Mouse (Mus musculus) G1E (cell line): ENCODE measurements around the gene Plekhf1. TPM values are rescaled to one million over a fixed set of nuclear protein-coding genes. Genes with fewer than 3 reads are reported as not detected.

Experiments used
- ATAC-seq: 2 replicates; pipeline ENCODE4 v1.8.0; 2016; ENCODE audit warnings: mild to moderate bottlenecking; ENCODE audit not compliant: insufficient number of reproducible peaks, poor library complexity, low FRiP score, severe bottlenecking; ENCODE audit errors: extremely low read depth
- DNase-seq: peaks from one replicate; pipeline ENCODE4 v3.0.0; 2012; ENCODE audit warnings: low spot score
- H3K27me3 ChIP-seq: 2 replicates; pipeline ENCODE4 v1.6.1; 2012; ENCODE audit warnings: mild to moderate bottlenecking, low read length, inconsistent platforms; ENCODE audit not compliant: insufficient read depth
- H3K36me3 ChIP-seq: replicated peaks from 2 replicates; pipeline ENCODE3; 2012; ENCODE audit warnings: mild to moderate bottlenecking, inconsistent platforms
- H3K4me1 ChIP-seq: 2 replicates; pipeline ENCODE4 v1.6.1; 2012; ENCODE audit warnings: low read depth, low read length, inconsistent platforms, mixed read lengths; ENCODE audit not compliant: insufficient read depth
- H3K4me3 ChIP-seq: 2 replicates; pipeline ENCODE4 v1.5.1; 2012; ENCODE audit warnings: low read depth, mild to moderate bottlenecking, inconsistent platforms, low read length, moderate library complexity, mixed read lengths
- H3K9me3 ChIP-seq: replicated peaks from 2 replicates; pipeline ENCODE4 v1.6.1; 2012; ENCODE audit warnings: inconsistent platforms
- CTCF ChIP-seq: IDR thresholded peaks from 2 replicates; pipeline ENCODE4 v1.5.1; 2012; ENCODE audit warnings: low read depth, low read length, inconsistent platforms, mixed read lengths
- GATA1 ChIP-seq: IDR thresholded peaks from 2 replicates; pipeline ENCODE4 v1.6.1; 2012; ENCODE audit warnings: borderline replicate concordance, low read length, inconsistent platforms, mixed read lengths
- GATA2 ChIP-seq: IDR thresholded peaks from 2 replicates; pipeline ENCODE4 v1.6.1; 2012; ENCODE audit warnings: low read depth, low read length, inconsistent platforms, borderline replicate concordance
- POLR2AphosphoS5 ChIP-seq: IDR thresholded peaks from 2 replicates; pipeline ENCODE4 v1.6.1; 2012; ENCODE audit warnings: low read depth, low read length, inconsistent platforms; ENCODE audit not compliant: insufficient replicate concordance
- TAL1 ChIP-seq: conservative IDR thresholded peaks from 2 replicates; pipeline ENCODE4 v1.6.1; 2012; ENCODE audit warnings: low read depth, low read length, inconsistent platforms, mixed read lengths
- polyA plus RNA-seq: library from polyadenylated mRNA; stranded (reverse); fragments of >175 nt; gene quantifications from 2 replicates; pipeline ENCODE4 v1.2.3, GENCODE M21; 2012
- total RNA-seq, 2 experiments: library from RNA; stranded (forward) in 1 of 2; stranded (reverse) in 1 of 2; fragments of 200-1000 nt in 1 of 2; fragments of >200 nt in 1 of 2; fragmentation: Nextera tagmentation in 1 of 2; gene quantifications; 2 replicates each; pipeline ENCODE4 v1.2.3; 2014 to 2017

Gene Plekhf1
- total and polyA plus RNA-seq, 3 experiments, result 0.60 to 1.2 (median 0.93) TPM

- ATAC-seq, result no peak
- Histone ChIP-seq H3K4me1 (peaks cover 6% of the 10 kb centered on the region), H3K36me3 (peaks cover 4% of the 10 kb centered on the region), H3K27me3 (peaks cover 7% of the 10 kb centered on the region; the same call in 1 of the 2 replicates), H3K4me3 (no peak overlapping the region), H3K9me3 (no peaks in the 10 kb centered on the region)
- TF ChIP-seq GATA1, result no peak
- no peak for TF ChIP-seq CTCF
- TF ChIP-seq POLR2AphosphoS5, result no peak
- no peak for TF ChIP-seq TAL1
- TF ChIP-seq GATA2, result no peak
- DNase-seq, result no peak
Measured at GRCm38 (mm10) chr7:38220866-38221265, 7.0 kb downstream of the Plekhf1 start.

GRCm38 (mm10) chr7:38219526-38219925 lies 8.3 kb downstream of the Plekhf1 start:
- no peak for ATAC-seq
- no peak for DNase-seq
- H3K27me3 ChIP-seq, result peaks cover 7% of the 10 kb centered on the region; the same call in 1 of the 2 replicates
- H3K36me3 ChIP-seq, result peaks cover 4% of the 10 kb centered on the region
- TF ChIP-seq GATA1, result no peak
- no peak for TF ChIP-seq POLR2AphosphoS5
- no peak for TF ChIP-seq GATA2
- TF ChIP-seq TAL1, result no peak
- TF ChIP-seq CTCF, result no peak
- H3K9me3 ChIP-seq, result no peaks in the 10 kb centered on the region
- H3K4me3 ChIP-seq, result no peak overlapping the region
- H3K4me1 ChIP-seq, result no peaks in the 10 kb centered on the region; the same call in 1 of the 2 replicates

- ATAC-seq, result no peak
- TF ChIP-seq CTCF (no peak), TAL1 (no peak), GATA2 (no peak)
- peaks cover 4% of the 10 kb centered on the region for H3K36me3 ChIP-seq
Measured at GRCm38 (mm10) chr7:38218631-38219367, 9.0 kb downstream of the Plekhf1 start.

GRCm38 (mm10) chr7:38217417-38218171 lies 10.2 kb downstream of the Plekhf1 start:
- Histone ChIP-seq H3K27me3 (peaks cover 7% of the 10 kb centered on the region; the same call in 1 of the 2 replicates), H3K4me3 (no peak overlapping the region), H3K4me1 (no peaks in the 10 kb centered on the region; the same call in 1 of the 2 replicates), H3K36me3 (peaks cover 4% of the 10 kb centered on the region), H3K9me3 (no peaks in the 10 kb centered on the region)
- TF ChIP-seq GATA1 (no peak), TAL1 (no peak), GATA2 (no peak), CTCF (no peak), POLR2AphosphoS5 (no peak)
- no peak for ATAC-seq
- DNase-seq, result no peak

More at GRCm38 (mm10) chr7:38218631-38219367, 9.0 kb downstream of the Plekhf1 start:
- Histone ChIP-seq H3K4me1 (no peaks in the 10 kb centered on the region; the same call in 1 of the 2 replicates), H3K27me3 (peaks cover 7% of the 10 kb centered on the region; the same call in 1 of the 2 replicates), H3K4me3 (no peak overlapping the region), H3K9me3 (no peaks in the 10 kb centered on the region)
- DNase-seq, result no peak

GRCm38 (mm10) chr7:38215697-38216096 lies 12.1 kb downstream of the Plekhf1 start:
- no peak for TF ChIP-seq CTCF
- Histone ChIP-seq H3K4me1 (peaks cover 9% of the 10 kb centered on the region; the same call in 1 of the 2 replicates), H3K4me3 (no peak overlapping the region), H3K27me3 (peaks cover 12% of the 10 kb centered on the region; the same call in 1 of the 2 replicates), H3K36me3 (no peaks in the 10 kb centered on the region), H3K9me3 (no peaks in the 10 kb centered on the region)
- DNase-seq (no peak), ATAC-seq (no peak)

GRCm38 (mm10) chr7:38215281-38215680 lies 12.5 kb downstream of the Plekhf1 start:
- H3K4me3 ChIP-seq, result no peak overlapping the region
- no peak for TF ChIP-seq TAL1
- no peak for TF ChIP-seq POLR2AphosphoS5
- TF ChIP-seq CTCF, result no peak
- no peak for TF ChIP-seq GATA1
- TF ChIP-seq GATA2, result no peak
- peaks cover 12% of the 10 kb centered on the region; the same call in 1 of the 2 replicates for H3K4me1 ChIP-seq
- no peaks in the 10 kb centered on the region for H3K36me3 ChIP-seq
- H3K9me3 ChIP-seq, result no peaks in the 10 kb centered on the region
- ATAC-seq, result no peak
- DNase-seq, result no peak
- peaks cover 12% of the 10 kb centered on the region; the same call in 1 of the 2 replicates for H3K27me3 ChIP-seq
